Mouse (Mus musculus) liver, postnatal 0 days (tissue): ENCODE measurements around the gene Slc7a1. TPM values are rescaled to one million over a fixed set of nuclear protein-coding genes. Genes with fewer than 3 reads are reported as not detected.

Experiments
- ATAC-seq: fragments of 200-750 bp; cut with Nextera tagmentation; 2 replicates; pipeline ENCODE4 v1.8.0; 2017; ENCODE audit warnings: mild to moderate bottlenecking, moderate library complexity
- DNase-seq: peaks from one replicate; pipeline ENCODE4 v3.0.0-alpha.2; 2016
- H3K27ac ChIP-seq: fragments of 300-500 bp; sonication (generic); 2 replicates; pipeline ENCODE4 v1.5.1; 2014; ENCODE audit warnings: antibody characterized with exemption, moderate library complexity, mild to moderate bottlenecking, low read depth
- H3K27me3 ChIP-seq: fragments of 300-500 bp; sonication (generic); 2 replicates; pipeline ENCODE4 v1.6.1; 2014; ENCODE audit warnings: low read length, control low read depth, mixed read lengths; ENCODE audit not compliant: insufficient read depth
- H3K36me3 ChIP-seq: fragments of 300-500 bp; sonication (generic); replicated peaks from 2 replicates; pipeline ENCODE4 v1.6.1; 2014; ENCODE audit warnings: mild to moderate bottlenecking, control low read depth, low read length, moderate library complexity, mixed read lengths; ENCODE audit not compliant: insufficient read depth
- H3K4me1 ChIP-seq: fragments of 300-500 bp; sonication (generic); 2 replicates; pipeline ENCODE4 v1.6.1; 2014; ENCODE audit warnings: antibody characterized with exemption, mild to moderate bottlenecking, control low read depth; ENCODE audit not compliant: insufficient read depth
- H3K4me2 ChIP-seq: fragments of 300-500 bp; sonication (generic); 2 replicates; pipeline ENCODE4 v1.6.1; 2014; ENCODE audit warnings: low read depth, mild to moderate bottlenecking, low read length, moderate library complexity, mixed read lengths
- H3K4me3 ChIP-seq: fragments of 300-500 bp; sonication (generic); 2 replicates; pipeline ENCODE4 v1.5.1; 2014; ENCODE audit warnings: low read depth, low read length
- H3K9ac ChIP-seq: fragments of 300-500 bp; sonication (generic); replicated peaks from 2 replicates; pipeline ENCODE4 v1.6.1; 2014; ENCODE audit warnings: mild to moderate bottlenecking, moderate library complexity
- H3K9me3 ChIP-seq: fragments of 300-500 bp; sonication (generic); 2 replicates; pipeline ENCODE4 v1.6.1; 2016; ENCODE audit warnings: mild to moderate bottlenecking, control low read depth, low read length, mixed read lengths
- CTCF ChIP-seq: sonication (generic); IDR thresholded peaks from 2 replicates; pipeline ENCODE4 v1.5.1; 2016; ENCODE audit warnings: antibody characterized with exemption, low read depth
- EP300 ChIP-seq: IDR thresholded peaks from 2 replicates; pipeline ENCODE4 v1.6.1; 2016; ENCODE audit warnings: antibody characterized with exemption, low read depth, mild to moderate bottlenecking
- WGBS: fragments of 180-500 bp; shearing (Covaris S2); extraction: QIAGEN DNeasy Blood & Tissue Kit; methylation state at CpG from one replicate; pipeline ENCODE4 v1.1.7; 2014; ENCODE audit not compliant: insufficient replicate concordance; 5-methylcytosine and 5-hydroxymethylcytosine counted together
- polyA plus RNA-seq: library from polyadenylated mRNA; unstranded; fragments of >200 nt; fragmentation: Nextera tagmentation; extraction: Ambion mirVana; gene quantifications from 2 replicates; pipeline ENCODE4 v1.2.1, GENCODE M21; 2015

The Slc7a1 gene
- polyA plus RNA-seq, 1 experiment from 2014 or later, result 6.5 TPM

GRCm38 (mm10) chr5:148425136-148425535 is 25.4 kb upstream of the Slc7a1 start:
- no peak for TF ChIP-seq CTCF
- no peak for TF ChIP-seq EP300
- Histone ChIP-seq H3K9me3 (no peaks in the 10 kb centered on the region), H3K4me2 (no peak overlapping the region), H3K27me3 (no peaks in the 10 kb centered on the region), H3K36me3 (no peaks in the 10 kb centered on the region), H3K9ac (no peak overlapping the region), H3K4me1 (no peaks in the 10 kb centered on the region), H3K4me3 (no peak overlapping the region), H3K27ac (no peak overlapping the region)
- no peak for ATAC-seq
- DNase-seq, result no peak
- 83% methylated on average over 6 of the region's 6 CpGs for WGBS

- no peak for TF ChIP-seq EP300
- TF ChIP-seq CTCF, result no peak
- Histone ChIP-seq H3K27me3 (no peaks in the 10 kb centered on the region), H3K4me2 (no peak overlapping the region), H3K9ac (no peak overlapping the region), H3K9me3 (no peaks in the 10 kb centered on the region), H3K4me3 (no peak overlapping the region), H3K27ac (no peak overlapping the region), H3K36me3 (no peaks in the 10 kb centered on the region), H3K4me1 (no peaks in the 10 kb centered on the region)
- ATAC-seq (no peak), DNase-seq (no peak)
- WGBS, result 62% methylated on average over 2 of the region's 2 CpGs
Observed at GRCm38 (mm10) chr5:148421326-148421725, 21.6 kb upstream of the Slc7a1 start.

GRCm38 (mm10) chr5:148419112-148419526 is 19.4 kb upstream of the Slc7a1 start:
- no peak for ATAC-seq
- no peak overlapping the region for H3K9ac ChIP-seq
- DNase-seq, result peak; percentile 26
- 66% methylated on average over 9 of the region's 9 CpGs for WGBS
- H3K4me1 ChIP-seq, result no peaks in the 10 kb centered on the region
- no peak for TF ChIP-seq CTCF
- no peak for TF ChIP-seq EP300
- H3K36me3 ChIP-seq, result no peaks in the 10 kb centered on the region
- H3K4me2 ChIP-seq, result peak overlapping the region; percentile 42; the same call in 1 of the 2 replicates
- H3K9me3 ChIP-seq, result no peaks in the 10 kb centered on the region
- H3K27me3 ChIP-seq, result no peaks in the 10 kb centered on the region
- no peak overlapping the region for H3K4me3 ChIP-seq
- H3K27ac ChIP-seq, result no peak overlapping the region

DNA sequence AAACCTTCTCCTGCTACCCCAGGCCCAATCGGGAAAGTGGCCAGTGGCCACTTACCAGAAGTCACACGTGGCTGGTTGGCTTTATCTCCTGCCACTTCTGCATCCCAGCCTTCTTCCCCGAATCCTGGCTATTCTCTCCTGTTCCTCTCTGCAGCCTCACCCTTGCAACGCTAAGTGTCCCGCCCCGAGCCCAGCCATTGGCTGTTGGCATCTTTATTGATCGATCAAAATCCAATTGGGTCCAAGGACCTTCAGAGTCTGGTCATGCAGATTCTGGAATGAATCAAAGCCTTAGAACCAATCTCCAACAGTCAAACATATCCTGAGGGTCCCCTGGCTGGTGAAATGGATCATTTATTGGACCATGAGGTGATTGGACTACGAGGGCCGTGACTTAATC is 18.7 kb upstream of the Slc7a1 start:
- Histone ChIP-seq H3K9ac (no peak overlapping the region), H3K27me3 (no peaks in the 10 kb centered on the region), H3K9me3 (no peaks in the 10 kb centered on the region), H3K4me1 (no peaks in the 10 kb centered on the region), H3K4me2 (no peak overlapping the region), H3K27ac (no peak overlapping the region), H3K36me3 (no peaks in the 10 kb centered on the region), H3K4me3 (no peak overlapping the region)
- ATAC-seq (no peak), DNase-seq (no peak)
- WGBS, result 81% methylated on average over 9 of the region's 9 CpGs
- TF ChIP-seq CTCF (no peak), EP300 (no peak)

- no peak overlapping the region for H3K4me2 ChIP-seq
- no peaks in the 10 kb centered on the region for H3K9me3 ChIP-seq
- no peaks in the 10 kb centered on the region for H3K36me3 ChIP-seq
- no peak overlapping the region for H3K9ac ChIP-seq
- ATAC-seq, result no peak
- no peak overlapping the region for H3K27ac ChIP-seq
- TF ChIP-seq EP300 (no peak), CTCF (peak; percentile 34)
- no peak for DNase-seq
- H3K4me3 ChIP-seq, result no peak overlapping the region
- H3K4me1 ChIP-seq, result no peaks in the 10 kb centered on the region
- WGBS, result 87% methylated on average over 1 of the region's 1 CpGs
- no peaks in the 10 kb centered on the region for H3K27me3 ChIP-seq
Observed at GRCm38 (mm10) chr5:148417756-148418155, 18.1 kb upstream of the Slc7a1 start.

GRCm38 (mm10) chr5:148416461-148416860 is 16.8 kb upstream of the Slc7a1 start:
- no peak for DNase-seq
- Histone ChIP-seq H3K4me1 (no peaks in the 10 kb centered on the region), H3K27ac (no peak overlapping the region), H3K36me3 (no peaks in the 10 kb centered on the region), H3K4me3 (no peak overlapping the region), H3K27me3 (no peaks in the 10 kb centered on the region), H3K4me2 (no peak overlapping the region), H3K9me3 (no peaks in the 10 kb centered on the region), H3K9ac (no peak overlapping the region)
- ATAC-seq, result no peak
- TF ChIP-seq CTCF (no peak), EP300 (no peak)
- whole genome bisulfite sequencing, result 59% methylated on average over 10 of the region's 10 CpGs

DNA sequence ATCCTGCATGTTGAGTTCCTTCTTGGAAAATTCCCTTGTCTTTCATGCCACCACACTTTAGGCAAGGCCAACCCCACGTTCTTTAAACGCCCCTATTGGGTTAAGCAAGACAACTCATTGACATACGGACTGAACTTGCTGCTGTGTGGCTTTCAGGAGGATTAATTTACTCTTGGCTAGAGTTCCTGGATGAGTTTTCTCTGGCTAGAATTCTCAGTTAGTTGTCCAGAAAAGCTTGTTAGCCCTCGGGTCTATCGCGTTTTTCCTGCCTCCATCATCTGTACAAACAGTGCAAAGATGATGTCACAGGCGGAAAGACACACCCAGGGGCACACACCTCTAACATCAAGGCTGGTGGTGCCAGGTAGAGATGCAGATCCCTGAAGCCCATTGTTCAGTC is 14.5 kb upstream of the Slc7a1 start:
- no peak for ATAC-seq
- Histone ChIP-seq H3K9ac (no peak overlapping the region), H3K9me3 (no peaks in the 10 kb centered on the region), H3K27me3 (no peaks in the 10 kb centered on the region), H3K27ac (no peak overlapping the region), H3K36me3 (no peaks in the 10 kb centered on the region), H3K4me1 (no peaks in the 10 kb centered on the region), H3K4me2 (no peak overlapping the region), H3K4me3 (no peak overlapping the region)
- no peak for TF ChIP-seq CTCF
- TF ChIP-seq EP300, result no peak
- no peak for DNase-seq
- 48% methylated on average over 7 of the region's 7 CpGs for WGBS
